Mouse (Mus musculus) forebrain, postnatal 0 days (tissue): ENCODE results near the gene Sash3. TPM values are rescaled to one million over a fixed set of nuclear protein-coding genes. Genes with fewer than 3 reads are reported as not detected.

Experiments used
- ATAC-seq: fragments of 200-750 bp; cut with Nextera tagmentation; 2 replicates; pipeline ENCODE4 v1.8.0; 2017; ENCODE audit warnings: mild to moderate bottlenecking, moderate library complexity
- DNase-seq: peaks from one replicate; pipeline ENCODE4 v3.0.0-alpha.2; 2015
- H3K27ac ChIP-seq: fragments of 300-500 bp; sonication (generic); 2 replicates; pipeline ENCODE4 v1.5.1; 2014; ENCODE audit warnings: low read depth, mild to moderate bottlenecking, antibody characterized with exemption, low read length, moderate library complexity, mixed read lengths
- H3K27me3 ChIP-seq: fragments of 300-500 bp; sonication (generic); 2 replicates; pipeline ENCODE4 v1.6.1; 2014; ENCODE audit warnings: mild to moderate bottlenecking, low read length, mixed read lengths; ENCODE audit not compliant: insufficient read depth
- H3K36me3 ChIP-seq: fragments of 300-500 bp; sonication (generic); 2 replicates; pipeline ENCODE4 v1.6.1; 2014; ENCODE audit warnings: mild to moderate bottlenecking, moderate library complexity; ENCODE audit not compliant: insufficient read depth
- H3K4me1 ChIP-seq: fragments of 300-500 bp; sonication (generic); 2 replicates; pipeline ENCODE4 v1.6.1; 2014; ENCODE audit warnings: antibody characterized with exemption; ENCODE audit not compliant: insufficient read depth
- H3K4me2 ChIP-seq: fragments of 300-500 bp; sonication (generic); 2 replicates; pipeline ENCODE4 v1.6.1; 2014; ENCODE audit warnings: low read depth, mild to moderate bottlenecking, moderate library complexity
- H3K4me3 ChIP-seq: fragments of 300-500 bp; sonication (generic); 2 replicates; pipeline ENCODE4 v1.5.1; 2014; ENCODE audit warnings: low read depth, low read length, mixed read lengths
- H3K9ac ChIP-seq: fragments of 300-500 bp; sonication (generic); 2 replicates; pipeline ENCODE4 v1.6.1; 2014; ENCODE audit warnings: mild to moderate bottlenecking
- H3K9me3 ChIP-seq: fragments of 300-500 bp; sonication (generic); 2 replicates; pipeline ENCODE4 v1.6.1; 2016; ENCODE audit warnings: low read length
- CTCF ChIP-seq: sonication (generic); IDR thresholded peaks from 2 replicates; pipeline ENCODE4 v1.5.1; 2016; ENCODE audit warnings: antibody characterized with exemption, control low read depth, low read depth
- WGBS: fragments of 180-500 bp; shearing (Covaris S2); extraction: QIAGEN DNeasy Blood & Tissue Kit; methylation state at CpG from one replicate; pipeline ENCODE4 v1.1.7; 2014; 5-methylcytosine and 5-hydroxymethylcytosine counted together
- polyA plus RNA-seq: library from polyadenylated mRNA; unstranded; fragments of >200 nt; fragmentation: Nextera tagmentation; extraction: Ambion mirVana; gene quantifications from 2 replicates; pipeline ENCODE4 v1.2.1, GENCODE M21; 2015
- total RNA-seq: library from RNA; depleted of rRNA; stranded (reverse); fragments of >200 nt; gene quantifications from 2 replicates; pipeline ENCODE4 v1.2.3, GENCODE M21; 2014

The Sash3 gene
- total and polyA plus RNA-seq, 2 experiments from 2014 or later = 1.3 to 1.9 TPM

DNA sequence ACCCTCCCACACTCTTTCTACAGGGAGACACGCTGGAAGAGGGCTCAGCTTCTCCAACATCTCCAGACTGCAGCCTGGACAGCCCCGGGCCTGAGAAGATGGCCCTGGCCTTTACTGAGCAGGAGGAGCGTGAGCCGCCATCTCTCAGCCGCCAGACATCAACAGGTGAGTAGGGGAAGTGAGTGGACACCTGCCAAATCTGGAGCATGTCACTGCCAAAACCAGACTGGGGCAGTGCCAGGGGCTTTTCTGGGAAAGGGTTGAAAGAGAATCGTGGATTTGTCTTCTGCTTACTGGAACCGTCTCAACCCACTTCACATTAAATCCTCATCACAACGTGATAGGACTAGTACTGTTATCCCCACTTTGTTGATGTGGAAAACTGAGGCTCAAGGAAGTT lies 11.2 kb downstream of the Sash3 start:
- no peak overlapping the region for H3K9ac ChIP-seq
- H3K27ac ChIP-seq = no peak overlapping the region
- ATAC-seq (no peak), DNase-seq (no peak)
- H3K4me3 ChIP-seq = no peak overlapping the region
- H3K9me3 ChIP-seq = no peaks in the 10 kb centered on the region
- TF ChIP-seq CTCF = no peak
- 68% methylated on average over 8 of the region's 8 CpGs for WGBS
- H3K27me3 ChIP-seq = no peaks in the 10 kb centered on the region
- no peaks in the 10 kb centered on the region for H3K36me3 ChIP-seq
- no peaks in the 10 kb centered on the region for H3K4me1 ChIP-seq
- no peak overlapping the region for H3K4me2 ChIP-seq

DNA sequence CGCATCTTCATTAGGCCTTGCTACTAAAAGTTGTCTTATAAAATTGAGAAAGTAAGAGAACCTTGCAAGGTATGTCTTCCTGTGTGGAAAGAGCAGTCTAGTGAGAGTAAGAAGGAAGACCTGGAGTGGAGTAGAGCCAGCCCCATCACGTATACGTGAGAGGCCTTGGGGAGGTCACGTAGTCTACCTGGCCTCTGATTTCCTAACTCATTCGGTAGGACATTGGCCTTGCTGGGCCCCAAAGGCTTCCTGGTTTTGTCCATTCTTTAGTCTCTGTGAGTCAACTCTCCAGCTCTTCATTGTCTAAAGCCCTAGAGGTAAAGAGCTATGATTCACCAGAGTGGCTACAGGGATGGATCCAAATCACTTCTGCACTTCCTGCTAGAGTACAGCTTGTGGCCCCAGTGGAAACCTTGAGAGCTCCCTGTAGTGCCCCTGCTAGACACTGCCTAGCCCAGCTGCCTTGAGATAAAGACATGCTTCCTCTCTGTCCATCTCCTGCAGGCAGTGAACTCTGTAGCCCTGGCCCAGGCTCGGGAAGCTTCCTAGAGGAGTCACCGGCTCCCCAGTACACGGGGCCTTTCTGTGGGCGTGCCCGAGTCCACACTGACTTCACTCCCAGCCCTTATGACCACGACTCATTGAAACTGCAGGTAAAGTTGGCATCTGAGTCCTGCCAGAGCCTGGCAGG lies 12.1 kb downstream of the Sash3 start:
- no peak overlapping the region for H3K9ac ChIP-seq
- H3K4me3 ChIP-seq = no peak overlapping the region
- ATAC-seq = no peak
- no peaks in the 10 kb centered on the region for H3K36me3 ChIP-seq
- no peaks in the 10 kb centered on the region for H3K9me3 ChIP-seq
- WGBS = 91% methylated on average over 11 of the region's 11 CpGs
- no peak for TF ChIP-seq CTCF
- DNase-seq = no peak
- no peaks in the 10 kb centered on the region for H3K27me3 ChIP-seq
- H3K4me1 ChIP-seq = no peaks in the 10 kb centered on the region
- no peak overlapping the region for H3K4me2 ChIP-seq
- no peak overlapping the region for H3K27ac ChIP-seq

DNA sequence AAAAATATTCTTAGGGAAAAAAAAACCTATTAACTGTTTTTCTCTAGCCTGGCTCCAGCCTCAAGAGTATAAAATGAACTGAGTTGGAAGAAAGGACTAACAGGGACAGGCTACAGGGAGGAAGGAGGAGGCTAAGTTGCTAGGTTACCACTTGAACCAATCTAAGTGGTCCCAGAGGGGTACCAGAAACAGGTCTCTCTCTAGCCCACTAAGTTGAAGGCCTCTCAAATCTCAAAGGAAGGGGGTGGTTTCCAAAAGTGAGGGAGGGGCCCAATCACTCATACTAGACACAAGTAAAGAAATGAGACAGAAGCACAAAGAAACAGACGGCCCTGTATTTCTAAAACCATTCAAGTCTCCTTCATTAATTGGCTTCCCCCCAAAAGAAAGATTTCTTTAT lies 23.7 kb downstream of the Sash3 start:
- WGBS = 46% methylated on average over 1 of the region's 1 CpGs
- ATAC-seq (peak; percentile 62), DNase-seq (no peak)
- Histone ChIP-seq H3K4me3 (no peak overlapping the region), H3K9ac (no peak overlapping the region), H3K9me3 (no peaks in the 10 kb centered on the region), H3K27ac (no peak overlapping the region), H3K4me2 (no peak overlapping the region), H3K4me1 (no peaks in the 10 kb centered on the region), H3K36me3 (no peaks in the 10 kb centered on the region; the same call in 1 of the 2 replicates), H3K27me3 (no peaks in the 10 kb centered on the region)
- no peak for TF ChIP-seq CTCF

DNA sequence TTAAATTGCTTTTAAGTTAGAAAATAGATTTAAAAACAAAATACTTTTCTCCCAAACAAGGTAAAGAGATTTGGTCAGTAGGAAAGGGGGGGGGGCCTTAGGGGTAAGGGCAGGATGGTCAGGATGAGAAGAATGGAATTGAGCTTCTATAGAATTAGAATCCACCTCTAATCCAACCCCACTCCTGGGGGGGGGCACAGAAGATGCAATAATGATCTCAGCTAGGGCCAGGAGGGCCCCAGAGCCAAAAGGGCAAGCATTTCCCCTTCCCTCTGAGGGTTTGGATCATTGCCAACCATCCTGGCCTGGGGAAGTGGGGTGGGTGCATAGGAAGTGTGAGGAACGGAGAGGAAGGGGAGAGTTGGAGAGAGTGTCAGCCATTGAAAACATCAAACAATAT lies 24.1 kb downstream of the Sash3 start:
- 27% methylated on average over 1 of the region's 1 CpGs for WGBS
- DNase-seq = no peak

DNA sequence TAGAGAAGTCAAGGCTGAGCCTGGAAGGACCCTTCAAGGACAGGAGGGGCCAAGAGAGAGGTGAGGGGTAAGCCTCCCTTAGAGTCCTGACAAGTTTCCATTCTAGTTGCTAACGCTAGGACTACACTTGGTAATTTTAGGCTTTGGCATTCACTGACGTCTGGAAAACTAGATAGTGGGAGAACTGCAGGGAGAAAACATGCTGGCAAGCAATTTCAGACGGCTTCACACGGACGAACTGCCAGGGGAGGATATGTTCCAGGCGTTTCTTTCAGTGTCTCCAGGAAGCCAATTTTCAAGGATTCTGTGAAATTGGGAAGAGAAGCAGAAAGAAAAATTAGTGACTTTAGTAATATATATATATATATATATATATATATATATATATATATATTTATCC lies 35.6 kb downstream of the Sash3 start:
- Histone ChIP-seq H3K27me3 (no peaks in the 10 kb centered on the region), H3K9ac (no peak overlapping the region), H3K36me3 (peaks cover 12% of the 10 kb centered on the region), H3K4me3 (no peak overlapping the region), H3K27ac (no peak overlapping the region), H3K4me1 (no peaks in the 10 kb centered on the region), H3K4me2 (no peak overlapping the region), H3K9me3 (no peaks in the 10 kb centered on the region)
- no peak for TF ChIP-seq CTCF
- 73% methylated on average over 6 of the region's 6 CpGs for WGBS
- DNase-seq (peak; percentile 35), ATAC-seq (no peak)

More for the DNA sequence above, 24.1 kb downstream of the Sash3 start:
- Histone ChIP-seq H3K4me3 (no peak overlapping the region), H3K4me1 (no peaks in the 10 kb centered on the region), H3K27me3 (no peaks in the 10 kb centered on the region), H3K36me3 (peaks cover 4% of the 10 kb centered on the region; the same call in 1 of the 2 replicates), H3K27ac (no peak overlapping the region), H3K4me2 (no peak overlapping the region), H3K9me3 (no peaks in the 10 kb centered on the region), H3K9ac (no peak overlapping the region)
- no peak for ATAC-seq
- no peak for TF ChIP-seq CTCF

DNA sequence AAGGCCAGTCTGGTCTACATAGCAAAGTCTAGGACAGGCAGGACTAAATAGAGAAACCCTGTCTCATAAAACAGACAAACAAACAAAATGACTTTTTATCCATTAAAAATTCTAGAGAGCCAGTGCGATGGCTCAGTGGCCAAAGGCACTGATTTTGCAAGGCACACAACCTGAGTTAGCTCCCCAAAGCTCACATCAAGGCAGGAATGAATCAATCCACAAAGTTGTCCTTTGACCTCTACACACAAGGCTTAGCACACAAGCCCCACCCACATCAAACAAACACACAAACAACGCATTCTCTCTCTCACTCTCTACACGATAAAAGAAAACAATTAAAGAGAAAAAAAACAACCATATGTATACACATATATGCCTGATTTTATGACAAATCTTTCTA lies 38.5 kb downstream of the Sash3 start:
- 81% methylated on average over 3 of the region's 3 CpGs for WGBS
- no peak for TF ChIP-seq CTCF
- H3K4me2 ChIP-seq = no peak overlapping the region
- no peak overlapping the region for H3K27ac ChIP-seq
- DNase-seq = no peak
- no peaks in the 10 kb centered on the region for H3K9me3 ChIP-seq
- no peaks in the 10 kb centered on the region for H3K27me3 ChIP-seq
- H3K36me3 ChIP-seq = peaks cover 4% of the 10 kb centered on the region
- H3K4me1 ChIP-seq = no peaks in the 10 kb centered on the region
- no peak overlapping the region for H3K4me3 ChIP-seq
- no peak for ATAC-seq
- no peak overlapping the region for H3K9ac ChIP-seq

DNA sequence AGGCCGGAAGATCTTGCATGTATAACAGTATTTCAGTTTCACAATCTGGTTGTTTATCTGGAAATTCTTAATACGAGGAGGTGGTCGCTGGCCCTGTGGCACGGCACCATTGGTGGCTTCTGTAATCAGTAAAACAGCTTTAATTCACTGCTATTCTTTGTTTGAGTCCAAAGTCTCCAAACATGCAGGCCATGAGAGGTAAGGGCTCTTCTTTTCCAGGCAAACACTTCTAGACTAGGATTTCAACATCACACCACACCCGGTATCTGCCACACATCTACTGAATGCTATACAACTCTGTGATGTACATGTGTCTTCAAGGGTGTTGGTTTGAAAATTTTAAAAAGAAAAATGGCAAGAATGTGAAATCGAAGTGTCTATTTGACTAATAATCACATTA lies 45.0 kb downstream of the Sash3 start:
- Histone ChIP-seq H3K9ac (no peak overlapping the region), H3K4me1 (no peaks in the 10 kb centered on the region), H3K36me3 (peaks cover 9% of the 10 kb centered on the region; the same call in 1 of the 2 replicates), H3K4me2 (no peak overlapping the region), H3K27me3 (no peaks in the 10 kb centered on the region), H3K4me3 (no peak overlapping the region), H3K27ac (no peak overlapping the region), H3K9me3 (no peaks in the 10 kb centered on the region)
- ATAC-seq = no peak
- no peak for TF ChIP-seq CTCF
- DNase-seq = no peak
- 93% methylated on average over 6 of the region's 6 CpGs for WGBS
